Mouse (Mus musculus): Measurements from ENCODE around the gene Xirp1.

DNA sequence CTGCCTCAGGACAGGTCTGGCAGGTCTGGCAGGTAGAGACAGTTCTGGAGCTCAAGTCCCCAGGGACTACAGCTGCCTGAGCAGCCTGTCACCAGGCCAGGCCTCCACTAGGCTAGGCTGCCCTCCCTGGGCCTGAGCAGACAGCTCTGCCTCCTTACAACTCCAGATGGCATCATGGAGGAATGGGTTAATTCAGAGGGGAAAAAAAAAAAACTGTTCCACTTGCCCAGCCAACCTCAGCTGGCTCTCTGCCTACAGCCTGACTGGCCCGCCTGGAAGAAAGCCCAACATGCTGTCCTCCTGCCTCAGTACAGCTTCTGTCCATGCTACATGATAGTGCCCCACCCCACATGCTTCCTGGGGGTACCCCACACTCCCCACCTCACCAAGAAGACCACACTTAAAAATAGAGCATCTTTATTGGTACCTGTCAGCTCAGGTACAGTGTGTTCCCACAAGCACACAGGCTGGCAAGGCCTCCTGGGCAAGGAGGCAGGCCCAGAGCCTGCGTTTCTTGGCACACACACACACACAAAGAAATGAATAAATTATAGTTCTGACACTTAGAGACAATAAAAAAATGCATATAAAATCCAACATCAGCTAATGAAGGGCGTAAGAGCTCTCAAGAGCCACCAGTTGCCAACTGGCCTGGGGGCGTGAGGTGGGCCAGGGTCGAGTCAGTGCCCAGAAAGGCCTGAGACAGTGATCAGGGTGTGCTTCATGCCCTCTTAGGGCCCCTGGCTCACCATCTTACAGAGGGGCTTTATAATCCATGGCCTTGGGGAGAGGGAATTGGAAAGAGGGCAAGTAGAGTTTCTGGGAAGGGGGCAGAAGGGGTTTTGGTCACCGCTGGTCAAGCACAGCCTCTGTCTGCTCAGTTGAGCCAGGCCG lies 52.4 kb downstream of the Xirp1 start:
- TF ChIP-seq CTCF (IDR thresholded peaks at IDR 0.05; ENCODE audit: control insufficient read depth, insufficient read depth, insufficient read length) (no peak), MYOG (IDR thresholded peaks at IDR 0.05; ENCODE audit: control insufficient read depth, extremely low read depth, insufficient read length) (no peak), CEBPB (IDR thresholded peaks at IDR 0.05; ENCODE audit: low read depth) (no peak)
